Comparison of ENCODE assay signal across 8 mouse cellular contexts in genomic region chr6:51470311-51471178, GRCm38 (mm10). TPM values are rescaled to one million over a fixed set of nuclear protein-coding genes. Genes with fewer than 3 reads are reported as not detected.
DNase-seq lines count a peak whose midpoint lies in the region; ATAC-seq and TF ChIP-seq lines count a peak whose summit lies in the region.

Gene Cbx3, plus strand, starts transcription at chr6:51470360.

- no peaks in the 10 kb centered on the region for H3K9me3 ChIP-seq in ES-Bruce4 (replicated peaks; ENCODE audit: control insufficient read depth, insufficient read depth, low read length, poor library complexity, severe bottlenecking)
- H3K9me3 ChIP-seq in forebrain, embryonic 13.5 days (replicated peaks) = no peaks in the 10 kb centered on the region
- no peaks in the 10 kb centered on the region for H3K9me3 ChIP-seq in heart, postnatal 0 days (replicated peaks; ENCODE audit: control insufficient read depth, low read length)

- under 1% methylated on average over 80 of the region's 99 CpGs for WGBS in forebrain, embryonic 13.5 days
- under 1% methylated on average over 61 of the region's 99 CpGs for WGBS in heart, postnatal 0 days

- DNase-seq in c-Kit-positive CD71-positive TER-119-positive erythroid progenitor cells, embryonic 14.5 days (ENCODE audit: low spot score) = peak; percentile 87
- peak; percentile 90 for DNase-seq in heart, postnatal 0 days (ENCODE audit: low spot score)
- DNase-seq in kidney, postnatal 4 days = peak; percentile 88 to 93
- peak; percentile 67 to 75 for DNase-seq in lung, adult 18-20 months
- peak; percentile 81 to 87 for DNase-seq in thymus, adult 18-20 months

- TF ChIP-seq POLR2A in ES-Bruce4 (IDR thresholded peaks at IDR 0.05; ENCODE audit: insufficient read depth, low read length) = no peak

- peaks cover 1% of the 10 kb centered on the region for H3K4me1 ChIP-seq in ES-Bruce4 (ENCODE audit: control insufficient read depth, insufficient read depth, low read length)
- H3K4me1 ChIP-seq in forebrain, embryonic 13.5 days = peaks cover 44% of the 10 kb centered on the region
- H3K4me1 ChIP-seq in heart, postnatal 0 days (ENCODE audit: control insufficient read depth, insufficient read depth) = peaks cover 21% of the 10 kb centered on the region

- H3K27ac ChIP-seq in ES-Bruce4 (ENCODE audit: insufficient read depth, low read length) = peak within 1 kb of the TSS; percentile 96
- peak within 1 kb of the TSS; percentile 100 for H3K27ac ChIP-seq in forebrain, embryonic 13.5 days
- peak within 1 kb of the TSS; percentile 100 for H3K27ac ChIP-seq in heart, postnatal 0 days (ENCODE audit: low read depth)

- peak; percentile 83 for ATAC-seq in forebrain, embryonic 13.5 days
- peak; percentile 79 for ATAC-seq in heart, postnatal 0 days (ENCODE audit: insufficient read depth, low read depth)
- peak; percentile 18; the same call in 1 of the 2 replicates for ATAC-seq in neutrophil, adult 5-6 weeks (ENCODE audit: extremely low read depth, insufficient number of reproducible peaks, low FRiP score, poor library complexity, severe bottlenecking)

- H3K9ac ChIP-seq in ES-Bruce4 (ENCODE audit: low read depth, poor library complexity, severe bottlenecking) = peak within 1 kb of the TSS; percentile 100
- peak within 1 kb of the TSS; percentile 100 for H3K9ac ChIP-seq in forebrain, embryonic 13.5 days
- peak within 1 kb of the TSS; percentile 100 for H3K9ac ChIP-seq in heart, postnatal 0 days (replicated peaks; ENCODE audit: low read depth, low read length)

- no peaks in the 10 kb centered on the region for H3K27me3 ChIP-seq in ES-Bruce4 (ENCODE audit: control insufficient read depth, insufficient read depth, low read length, poor library complexity, severe bottlenecking)
- no peaks in the 10 kb centered on the region for H3K27me3 ChIP-seq in forebrain, embryonic 13.5 days
- no peaks in the 10 kb centered on the region for H3K27me3 ChIP-seq in heart, postnatal 0 days (ENCODE audit: control insufficient read depth, insufficient read depth, low read length)

- no peak for TF ChIP-seq CTCF in ES-Bruce4 (IDR thresholded peaks at IDR 0.05; ENCODE audit: low read depth, low read length)
- TF ChIP-seq CTCF in heart, postnatal 0 days (IDR thresholded peaks at IDR 0.05; ENCODE audit: low read depth) = no peak

- H3K36me3 ChIP-seq in ES-Bruce4 (ENCODE audit: control insufficient read depth, insufficient read depth, low read length, poor library complexity, severe bottlenecking) = peaks cover 65% of the 10 kb centered on the region
- H3K36me3 ChIP-seq in forebrain, embryonic 13.5 days (ENCODE audit: poor library complexity, severe bottlenecking) = peaks cover 49% of the 10 kb centered on the region
- H3K36me3 ChIP-seq in heart, postnatal 0 days (replicated peaks; ENCODE audit: control insufficient read depth, insufficient read depth, low read length) = peaks cover 27% of the 10 kb centered on the region

- no peak for TF ChIP-seq EP300 in ES-Bruce4 (IDR thresholded peaks at IDR 0.05; ENCODE audit: insufficient read depth, low read depth, low read length)
- TF ChIP-seq EP300 in heart, postnatal 0 days (IDR thresholded peaks at IDR 0.05; ENCODE audit: low read depth) = no peak

- H3K4me3 ChIP-seq in ES-Bruce4 (ENCODE audit: low read depth, low read length) = peak within 1 kb of the TSS; percentile 98
- H3K4me3 ChIP-seq in forebrain, embryonic 13.5 days = peak within 1 kb of the TSS; percentile 97
- H3K4me3 ChIP-seq in heart, postnatal 0 days (ENCODE audit: low read depth, low read length) = peak within 1 kb of the TSS; percentile 99

- peak within 1 kb of the TSS; percentile 87 for H3K4me2 ChIP-seq in forebrain, embryonic 13.5 days
- H3K4me2 ChIP-seq in heart, postnatal 0 days (ENCODE audit: low read depth, low read length) = peak within 1 kb of the TSS; percentile 75

RNA-seq across cellular contexts. Expression of gene Cbx3, which starts in this region (rescaled TPM):
- polyA plus RNA-seq in ES-Bruce4 (2011; ENCODE audit: insufficient read depth, insufficient read length, low read depth, missing spikeins) = 341 and 361 TPM in 2 replicates
- 732 and 791 TPM in 2 replicates for polyA plus RNA-seq in forebrain, embryonic 13.5 days (2015; fragmentation: Nextera tagmentation; extraction: Ambion mirVana)
- total RNA-seq in heart, postnatal 0 days (2014; rRNA removed; ENCODE audit: low replicate concordance) = 66.0 and 94.1 TPM in 2 replicates
- polyA plus RNA-seq in heart, postnatal 0 days (2015; fragmentation: Nextera tagmentation; extraction: Ambion mirVana) = 270 and 295 TPM in 2 replicates
- 120 and 135 TPM in 2 replicates for total RNA-seq in neutrophil, adult 5-6 weeks (2017)

Comparison
In these comparisons a context has a peak if more than half of its experiments do, and no peak if none do; other contexts are left out.
1. Peak in every context shown above with its lines: DNase-seq, ATAC-seq, H3K4me3 ChIP-seq and H3K27ac ChIP-seq.
2. ATAC-seq: peak in every context shown above with its lines; median percentile 83 in forebrain, embryonic 13.5 days; 79 in heart, postnatal 0 days; 18 in neutrophil, adult 5-6 weeks.